Mouse (Mus musculus) E14TG2a.4 (cell line): ENCODE measurements around the gene Zfp668.

ENCODE experiments used
- CTCF ChIP-seq: conservative IDR thresholded peaks from 2 replicates; pipeline ENCODE4 v1.5.1; 2014; ENCODE audit warnings: low read length
- NANOG ChIP-seq: IDR thresholded peaks from 2 replicates; pipeline ENCODE4 v1.6.1; 2014; ENCODE audit warnings: borderline replicate concordance, low read length, mixed read lengths

GRCm38 (mm10) chr7:127901772-127902171 lies 25.1 kb upstream of the Zfp668 start:
- TF ChIP-seq CTCF (no peak), NANOG (no peak)
